Mouse (Mus musculus) mesoderm, embryonic 11.5 days (tissue): ENCODE data around the gene Stk38l.
"Not testable (repeated sequence)": the region's sequence is repeated elsewhere in the genome, so short reads cannot be mapped to it uniquely, and the experiment has no call there.

Experiments
- DNase-seq: peaks from one replicate; pipeline ENCODE4 v3.0.0-alpha.2; 2012; ENCODE audit warnings: low read depth, low spot score

Gene Stk38l

GRCm38 (mm10) chr6:146733554-146733953, 8.8 kb downstream of the Stk38l start:
- no peak for DNase-seq

- DNase-seq, result no peak
Measured at GRCm38 (mm10) chr6:146738889-146739288, 14.1 kb downstream of the Stk38l start.

- no peak for DNase-seq
Measured at GRCm38 (mm10) chr6:146740724-146741123, 15.9 kb downstream of the Stk38l start.

GRCm38 (mm10) chr6:146741986-146742635, 17.3 kb downstream of the Stk38l start:
- DNase-seq, result no peak

- DNase-seq, result not testable (repeated sequence)
Measured at GRCm38 (mm10) chr6:146744266-146744665, 19.5 kb downstream of the Stk38l start.

GRCm38 (mm10) chr6:146745180-146745579, 20.4 kb downstream of the Stk38l start:
- no peak for DNase-seq

GRCm38 (mm10) chr6:146746577-146746976, 21.8 kb downstream of the Stk38l start:
- DNase-seq, result no peak

GRCm38 (mm10) chr6:146747057-146747456, 22.3 kb downstream of the Stk38l start:
- no peak for DNase-seq

GRCm38 (mm10) chr6:146748271-146748670, 23.5 kb downstream of the Stk38l start:
- no peak for DNase-seq

- no peak for DNase-seq
Measured at GRCm38 (mm10) chr6:146751671-146752070, 26.9 kb downstream of the Stk38l start.

- no peak for DNase-seq
Measured at GRCm38 (mm10) chr6:146752178-146752577, 27.4 kb downstream of the Stk38l start.

- no peak for DNase-seq
Measured at GRCm38 (mm10) chr6:146752612-146753011, 27.8 kb downstream of the Stk38l start.

- DNase-seq, result peak; percentile 29
Measured at GRCm38 (mm10) chr6:146753560-146754160, 28.9 kb downstream of the Stk38l start.

GRCm38 (mm10) chr6:146755136-146755535, 30.3 kb downstream of the Stk38l start:
- DNase-seq, result no peak

GRCm38 (mm10) chr6:146755679-146756078, 30.9 kb downstream of the Stk38l start:
- no peak for DNase-seq

GRCm38 (mm10) chr6:146759027-146759426, 34.2 kb downstream of the Stk38l start:
- DNase-seq, result no peak

- DNase-seq, result no peak
Measured at GRCm38 (mm10) chr6:146760022-146760421, 35.2 kb downstream of the Stk38l start.

- no peak for DNase-seq
Measured at GRCm38 (mm10) chr6:146760736-146761135, 35.9 kb downstream of the Stk38l start.

GRCm38 (mm10) chr6:146762264-146762898, 37.6 kb downstream of the Stk38l start:
- peak; percentile 53 for DNase-seq

GRCm38 (mm10) chr6:146764593-146764992, 39.8 kb downstream of the Stk38l start:
- no peak for DNase-seq

GRCm38 (mm10) chr6:146765270-146765669, 40.5 kb downstream of the Stk38l start:
- no peak for DNase-seq

GRCm38 (mm10) chr6:146768813-146769404, 44.1 kb downstream of the Stk38l start:
- DNase-seq, result no peak
